Mouse (Mus musculus) lung, embryonic 14.5 days (tissue): Measurements from ENCODE around the gene Dnajc5. TPM values are rescaled to one million over a fixed set of nuclear protein-coding genes. Genes with fewer than 3 reads are reported as not detected.
A peak's percentile ranks its signal among the peaks of the same experiment; 100 is the strongest.

ENCODE experiments used
- ATAC-seq: fragments of 200-750 bp; cut with Nextera tagmentation; 2 replicates; pipeline ENCODE4 v1.8.0; 2017; ENCODE audit warnings: mild to moderate bottlenecking, moderate TSS enrichment, moderate library complexity; ENCODE audit not compliant: insufficient read depth
- DNase-seq: peaks from one replicate; pipeline ENCODE4 v3.0.0-alpha.2; 2015
- H3K27ac ChIP-seq: fragments of 300-500 bp; sonication (generic); 2 replicates; pipeline ENCODE4 v1.5.1; 2014; ENCODE audit warnings: low read depth, mild to moderate bottlenecking, moderate library complexity
- H3K27me3 ChIP-seq: fragments of 300-500 bp; sonication (generic); 2 replicates; pipeline ENCODE4 v1.6.1; 2014; ENCODE audit warnings: low read length, control low read depth; ENCODE audit not compliant: insufficient read depth
- H3K36me3 ChIP-seq: fragments of 300-500 bp; sonication (generic); 2 replicates; pipeline ENCODE4 v1.6.1; 2014; ENCODE audit warnings: control low read depth; ENCODE audit not compliant: insufficient read depth
- H3K4me1 ChIP-seq: fragments of 300-500 bp; sonication (generic); 2 replicates; pipeline ENCODE4 v1.6.1; 2014; ENCODE audit warnings: antibody characterized with exemption, control low read depth; ENCODE audit not compliant: insufficient read depth
- H3K4me2 ChIP-seq: fragments of 300-500 bp; sonication (generic); 2 replicates; pipeline ENCODE4 v1.6.1; 2014; ENCODE audit warnings: mild to moderate bottlenecking
- H3K4me3 ChIP-seq: fragments of 300-500 bp; sonication (generic); 2 replicates; pipeline ENCODE4 v1.5.1; 2014; ENCODE audit warnings: low read depth, low read length
- H3K9ac ChIP-seq: fragments of 300-500 bp; sonication (generic); 2 replicates; pipeline ENCODE4 v1.6.1; 2014
- H3K9me3 ChIP-seq: fragments of 300-500 bp; sonication (generic); 2 replicates; pipeline ENCODE4 v1.6.1; 2016; ENCODE audit warnings: low read depth, low read length, control low read depth
- CTCF ChIP-seq: IDR thresholded peaks from 2 replicates; pipeline ENCODE4 v1.5.1; 2016; ENCODE audit warnings: antibody characterized with exemption, low read depth
- WGBS: fragments of 180-500 bp; shearing (Covaris S2); extraction: QIAGEN DNeasy Blood & Tissue Kit; methylation state at CpG from one replicate; pipeline ENCODE4 v1.1.7; 2014; 5-methylcytosine and 5-hydroxymethylcytosine counted together
- polyA plus RNA-seq: library from polyadenylated mRNA; unstranded; fragments of >200 nt; fragmentation: Nextera tagmentation; extraction: Ambion mirVana; gene quantifications from 2 replicates; pipeline ENCODE4 v1.2.1, GENCODE M21; 2014

Gene Dnajc5
- polyA plus RNA-seq, 1 experiment from 2014 or later: 81.3 TPM

- ATAC-seq: peak; percentile 55
- Histone ChIP-seq H3K4me3 (peak overlapping the region; percentile 92), H3K4me2 (peak overlapping the region; percentile 88), H3K4me1 (no peaks in the 10 kb centered on the region), H3K27ac (peak overlapping the region; percentile 96), H3K36me3 (peaks cover 19% of the 10 kb centered on the region), H3K9me3 (no peaks in the 10 kb centered on the region), H3K27me3 (no peaks in the 10 kb centered on the region), H3K9ac (peak overlapping the region; percentile 59)
- peak; percentile 70 for TF ChIP-seq CTCF
- WGBS: 13% methylated on average over 8 of the region's 8 CpGs
- DNase-seq: peak; percentile 86
These were observed 24.0 kb upstream of the Dnajc5 start for GRCm38 (mm10) chr2:181496281-181496680.

- Histone ChIP-seq H3K27ac (peak within 1 kb of the TSS; percentile 96), H3K36me3 (peaks cover 26% of the 10 kb centered on the region), H3K4me1 (no peaks in the 10 kb centered on the region), H3K9me3 (no peaks in the 10 kb centered on the region), H3K27me3 (no peaks in the 10 kb centered on the region), H3K4me2 (peak within 1 kb of the TSS; percentile 88), H3K4me3 (peak within 1 kb of the TSS; percentile 92), H3K9ac (peak within 1 kb of the TSS; percentile 86)
- WGBS: under 1% methylated on average over 46 of the region's 46 CpGs
- ATAC-seq: peak; percentile 98
- peak; percentile 99 for DNase-seq
- no peak for TF ChIP-seq CTCF
These were observed 23.3 kb upstream of the Dnajc5 start, which contains the start of gene Tpd52l2 for GRCm38 (mm10) chr2:181496831-181497547. TSS of gene Tpd52l2 (plus strand) at chr2:181497142.

GRCm38 (mm10) chr2:181497548-181497875 is 22.8 kb upstream of the Dnajc5 start:
- H3K9me3 ChIP-seq: no peaks in the 10 kb centered on the region
- peak overlapping the region; percentile 96 for H3K27ac ChIP-seq
- no peaks in the 10 kb centered on the region for H3K27me3 ChIP-seq
- no peaks in the 10 kb centered on the region for H3K4me1 ChIP-seq
- peak; percentile 80 for DNase-seq
- peak overlapping the region; percentile 88 for H3K4me2 ChIP-seq
- TF ChIP-seq CTCF: no peak
- peak overlapping the region; percentile 92 for H3K4me3 ChIP-seq
- H3K9ac ChIP-seq: peak overlapping the region; percentile 86
- ATAC-seq: peak; percentile 76
- WGBS: under 1% methylated on average over 12 of the region's 12 CpGs
- H3K36me3 ChIP-seq: peaks cover 31% of the 10 kb centered on the region

GRCm38 (mm10) chr2:181498644-181499043 is 21.6 kb upstream of the Dnajc5 start:
- no peak for DNase-seq
- no peaks in the 10 kb centered on the region for H3K9me3 ChIP-seq
- WGBS: 73% methylated on average over 4 of the region's 4 CpGs
- no peak for ATAC-seq
- TF ChIP-seq CTCF: no peak
- peaks cover 43% of the 10 kb centered on the region for H3K36me3 ChIP-seq
- H3K4me2 ChIP-seq: peak overlapping the region; percentile 88; the same call in 1 of the 2 replicates
- H3K9ac ChIP-seq: no peak overlapping the region
- no peak overlapping the region for H3K27ac ChIP-seq
- H3K4me3 ChIP-seq: no peak overlapping the region
- H3K27me3 ChIP-seq: no peaks in the 10 kb centered on the region
- no peaks in the 10 kb centered on the region for H3K4me1 ChIP-seq

- WGBS: 84% methylated on average over 2 of the region's 2 CpGs
- Histone ChIP-seq H3K4me3 (no peak overlapping the region), H3K4me1 (no peaks in the 10 kb centered on the region), H3K27me3 (no peaks in the 10 kb centered on the region), H3K4me2 (no peak overlapping the region), H3K9ac (no peak overlapping the region), H3K27ac (no peak overlapping the region), H3K9me3 (no peaks in the 10 kb centered on the region), H3K36me3 (peaks cover 87% of the 10 kb centered on the region)
- DNase-seq: no peak
- no peak for TF ChIP-seq CTCF
- no peak for ATAC-seq
These were observed 11.1 kb upstream of the Dnajc5 start for GRCm38 (mm10) chr2:181509191-181509590.

GRCm38 (mm10) chr2:181511231-181511630 is 9.1 kb upstream of the Dnajc5 start:
- TF ChIP-seq CTCF: no peak
- no peaks in the 10 kb centered on the region for H3K9me3 ChIP-seq
- H3K36me3 ChIP-seq: peaks cover 94% of the 10 kb centered on the region
- H3K4me2 ChIP-seq: no peak overlapping the region
- no peaks in the 10 kb centered on the region for H3K4me1 ChIP-seq
- no peaks in the 10 kb centered on the region for H3K27me3 ChIP-seq
- 96% methylated on average over 8 of the region's 8 CpGs for WGBS
- no peak for DNase-seq
- H3K9ac ChIP-seq: no peak overlapping the region
- ATAC-seq: no peak
- H3K27ac ChIP-seq: no peak overlapping the region
- H3K4me3 ChIP-seq: no peak overlapping the region

GRCm38 (mm10) chr2:181519201-181519600 is 1.1 kb upstream of the Dnajc5 start:
- TF ChIP-seq CTCF: no peak
- H3K9me3 ChIP-seq: no peaks in the 10 kb centered on the region
- peaks cover 48% of the 10 kb centered on the region for H3K36me3 ChIP-seq
- peak; percentile 28 for DNase-seq
- WGBS: 61% methylated on average over 3 of the region's 3 CpGs
- peak overlapping the region; percentile 82 for H3K4me2 ChIP-seq
- H3K27me3 ChIP-seq: no peaks in the 10 kb centered on the region
- H3K9ac ChIP-seq: peak overlapping the region; percentile 93
- H3K4me3 ChIP-seq: peak overlapping the region; percentile 96
- peaks cover 11% of the 10 kb centered on the region; the same call in 1 of the 2 replicates for H3K4me1 ChIP-seq
- H3K27ac ChIP-seq: peak overlapping the region; percentile 98
- ATAC-seq: no peak
